Mouse (Mus musculus): ENCODE data around the gene Cd109. TPM values are rescaled to one million over a fixed set of nuclear protein-coding genes. Genes with fewer than 3 reads are reported as not detected.
A peak's percentile ranks its signal among the peaks of the same experiment; 100 is the strongest.

The Cd109 gene
- total RNA-seq (2022): under 1 TPM; 0.19 to 0.63 (median 0.26) TPM

- DNase-seq (ENCODE audit: low spot score in 2 of 2): peak; percentile 6 to 8
These were observed at the start of gene Cd109 for GRCm38 (mm10) chr9:78615401-78616021. Gene Cd109 (plus strand): TSS chr9:78615546.

- no peak for DNase-seq (ENCODE audit: low spot score in 2 of 2)
These were observed 45.4 kb upstream of the Cd109 start for GRCm38 (mm10) chr9:78569934-78570333.

- DNase-seq (ENCODE audit: low spot score in 2 of 2): no peak
These were observed 38.9 kb upstream of the Cd109 start for GRCm38 (mm10) chr9:78576466-78576865.

- DNase-seq (ENCODE audit: low spot score in 2 of 2): no peak
These were observed 36.5 kb upstream of the Cd109 start for GRCm38 (mm10) chr9:78578824-78579223.

GRCm38 (mm10) chr9:78579644-78580396 lies 35.5 kb upstream of the Cd109 start:
- DNase-seq (ENCODE audit: low spot score in 2 of 2): no peak

- no peak for DNase-seq (ENCODE audit: low spot score in 2 of 2)
These were observed 28.0 kb upstream of the Cd109 start for GRCm38 (mm10) chr9:78587218-78587883.

- peak; percentile 86 to 90 for DNase-seq (ENCODE audit: low spot score in 2 of 2)
These were observed 27.4 kb upstream of the Cd109 start, which contains the start of gene Slc17a5 for GRCm38 (mm10) chr9:78587914-78588313. Gene Slc17a5 (minus strand): TSS chr9:78588041.

- DNase-seq (ENCODE audit: low spot score in 2 of 2): no peak
These were observed 26.8 kb upstream of the Cd109 start for GRCm38 (mm10) chr9:78588411-78589033.

- no peak for DNase-seq (ENCODE audit: low spot score in 2 of 2)
These were observed 24.9 kb upstream of the Cd109 start for GRCm38 (mm10) chr9:78590471-78590870.

- DNase-seq (ENCODE audit: low spot score in 2 of 2): no peak
These were observed 20.1 kb upstream of the Cd109 start for GRCm38 (mm10) chr9:78595257-78595656.

GRCm38 (mm10) chr9:78595769-78596555 lies 19.4 kb upstream of the Cd109 start:
- no peak for DNase-seq (ENCODE audit: low spot score in 2 of 2)

- no peak for DNase-seq (ENCODE audit: low spot score in 2 of 2)
These were observed 18.5 kb upstream of the Cd109 start for GRCm38 (mm10) chr9:78596834-78597233.

- DNase-seq (ENCODE audit: low spot score in 2 of 2): no peak
These were observed 15.4 kb upstream of the Cd109 start for GRCm38 (mm10) chr9:78599927-78600326.

- DNase-seq (ENCODE audit: low spot score in 2 of 2): no peak
These were observed 14.2 kb upstream of the Cd109 start for GRCm38 (mm10) chr9:78601046-78601730.

GRCm38 (mm10) chr9:78614201-78614600 lies 1.1 kb upstream of the Cd109 start:
- DNase-seq (ENCODE audit: low spot score in 2 of 2): no peak

- no peak for DNase-seq (ENCODE audit: low spot score in 2 of 2)
These were observed 3.9 kb downstream of the Cd109 start for GRCm38 (mm10) chr9:78619285-78619684.

GRCm38 (mm10) chr9:78623301-78623747 lies 8.0 kb downstream of the Cd109 start:
- no peak for DNase-seq (ENCODE audit: low spot score in 2 of 2)

GRCm38 (mm10) chr9:78629991-78630390 lies 14.6 kb downstream of the Cd109 start:
- DNase-seq (ENCODE audit: low spot score in 2 of 2): no peak

- DNase-seq (ENCODE audit: low spot score in 2 of 2): no peak
These were observed 16.5 kb downstream of the Cd109 start for GRCm38 (mm10) chr9:78631755-78632434.

GRCm38 (mm10) chr9:78633976-78634375 lies 18.6 kb downstream of the Cd109 start:
- DNase-seq (ENCODE audit: low spot score in 2 of 2): no peak

Data from gastrocnemius, adult 8-10 months (tissue).